Mouse (Mus musculus) heart, adult 8-10 months (tissue): ENCODE data around the gene Hsd17b7. TPM values are rescaled to one million over a fixed set of nuclear protein-coding genes. Genes with fewer than 3 reads are reported as not detected.

Experiments
- DNase-seq: peaks from one replicate; pipeline ENCODE4 v3.0.0; 2022; ENCODE audit warnings: low spot score
- total RNA-seq, 4 experiments: library from RNA; stranded (reverse); gene quantifications; 2 replicates each; pipeline ENCODE4 v1.2.4; 2022

Gene Hsd17b7
- total RNA-seq, 4 experiments from 2014 or later, result 10.5 to 15.8 (median 12.7) TPM

GRCm38 (mm10) chr1:169934005-169934725 lies 34.9 kb downstream of the Hsd17b7 start:
- DNase-seq, result peak; percentile 44

GRCm38 (mm10) chr1:169932122-169932746 lies 36.8 kb downstream of the Hsd17b7 start:
- DNase-seq, result no peak

GRCm38 (mm10) chr1:169931698-169932097 lies 37.3 kb downstream of the Hsd17b7 start:
- no peak for DNase-seq

GRCm38 (mm10) chr1:169928454-169928971 lies 40.5 kb downstream of the Hsd17b7 start, which contains the start of gene Ccdc190:
Gene Ccdc190 (plus strand): TSS chr1:169928648.
- no peak for DNase-seq

- no peak for DNase-seq
Observed at GRCm38 (mm10) chr1:169927753-169928369, 41.2 kb downstream of the Hsd17b7 start.

GRCm38 (mm10) chr1:169924567-169924966 lies 44.5 kb downstream of the Hsd17b7 start:
- DNase-seq, result no peak

GRCm38 (mm10) chr1:169921710-169922211 lies 47.3 kb downstream of the Hsd17b7 start:
- DNase-seq, result no peak

- DNase-seq, result peak; percentile 71
Observed at GRCm38 (mm10) chr1:169919211-169919610, 49.8 kb downstream of the Hsd17b7 start.

- peak; percentile 48 for DNase-seq
Observed at GRCm38 (mm10) chr1:169917998-169918397, 51.0 kb downstream of the Hsd17b7 start.

- no peak for DNase-seq
Observed at GRCm38 (mm10) chr1:169917115-169917796, 51.8 kb downstream of the Hsd17b7 start.

- DNase-seq, result peak; percentile 55
Observed at GRCm38 (mm10) chr1:169916659-169917058, 52.4 kb downstream of the Hsd17b7 start.

GRCm38 (mm10) chr1:169911526-169911925 lies 57.5 kb downstream of the Hsd17b7 start:
- DNase-seq, result no peak

- no peak for DNase-seq
Observed at GRCm38 (mm10) chr1:169910751-169911150, 58.3 kb downstream of the Hsd17b7 start.

GRCm38 (mm10) chr1:169909659-169910058 lies 59.4 kb downstream of the Hsd17b7 start:
- DNase-seq, result no peak

- no peak for DNase-seq
Observed at GRCm38 (mm10) chr1:169909163-169909562, 59.9 kb downstream of the Hsd17b7 start.

- peak; percentile 48 for DNase-seq
Observed at GRCm38 (mm10) chr1:169900771-169901336, 68.2 kb downstream of the Hsd17b7 start.

Other genes with a start within 250 kb of the Hsd17b7 start
- 10 to 100 TPM in 2 of 4 experiments, 1 to 10 TPM in 2; 6.2 to 12.4 (median 10.5) TPM for gene Rgs4, start 221.6 kb downstream of the Hsd17b7 start, total RNA-seq
- not detected for gene Ccdc190, start 40.6 kb downstream of the Hsd17b7 start, total RNA-seq
- 10 to 100 TPM; 18.9 to 24.8 (median 23.2) TPM for gene Ddr2, start 141.5 kb upstream of the Hsd17b7 start, total RNA-seq
- gene Uap1, start 205.7 kb upstream of the Hsd17b7 start, total RNA-seq, result 10 to 100 TPM; 42.8 to 53.0 (median 45.1) TPM
- 10 to 100 TPM; 17.7 to 27.8 (median 21.7) TPM for gene Uhmk1, start 246.2 kb upstream of the Hsd17b7 start, total RNA-seq